Mouse (Mus musculus): Measurements from ENCODE around the gene Greb1. TPM values are rescaled to one million over a fixed set of nuclear protein-coding genes. Genes with fewer than 3 reads are reported as not detected.

Greb1 gene
- polyA plus RNA-seq, 1 experiment: not detected

GRCm38 (mm10) chr12:16639078-16639771, 161.5 kb downstream of the Greb1 start:
- Histone ChIP-seq H3K27me3 (ENCODE audit: control insufficient read depth) (no peaks in the 10 kb centered on the region), H3K4me3 (replicated peaks) (no peak overlapping the region), H3K4me1 (ENCODE audit: control insufficient read depth) (no peaks in the 10 kb centered on the region), H3K9me3 (ENCODE audit: control insufficient read depth, low read length) (no peaks in the 10 kb centered on the region), H3K36me3 (ENCODE audit: control insufficient read depth) (no peaks in the 10 kb centered on the region)
- TF ChIP-seq GATA1 (IDR thresholded peaks at IDR 0.05; ENCODE audit: low read length): no peak

GRCm38 (mm10) chr12:16635816-16636215, 164.9 kb downstream of the Greb1 start:
- TF ChIP-seq GATA1 (IDR thresholded peaks at IDR 0.05; ENCODE audit: low read length): no peak
- no peak for TF ChIP-seq TAL1 (IDR thresholded peaks at IDR 0.05; ENCODE audit: low read length)
- Histone ChIP-seq H3K27me3 (ENCODE audit: control insufficient read depth) (no peaks in the 10 kb centered on the region), H3K36me3 (ENCODE audit: control insufficient read depth) (no peaks in the 10 kb centered on the region)

GRCm38 (mm10) chr12:16634075-16634813, 166.4 kb downstream of the Greb1 start:
- Histone ChIP-seq H3K4me1 (ENCODE audit: control insufficient read depth) (no peaks in the 10 kb centered on the region), H3K36me3 (ENCODE audit: control insufficient read depth) (no peaks in the 10 kb centered on the region), H3K27me3 (ENCODE audit: control insufficient read depth) (no peaks in the 10 kb centered on the region), H3K4me3 (replicated peaks) (no peak overlapping the region), H3K9me3 (ENCODE audit: control insufficient read depth, low read length) (no peaks in the 10 kb centered on the region)
- TF ChIP-seq TAL1 (IDR thresholded peaks at IDR 0.05; ENCODE audit: low read length) (no peak), GATA1 (IDR thresholded peaks at IDR 0.05; ENCODE audit: low read length) (no peak)

More at GRCm38 (mm10) chr12:16635816-16636215, 164.9 kb downstream of the Greb1 start:
- no peaks in the 10 kb centered on the region for H3K9me3 ChIP-seq (ENCODE audit: control insufficient read depth, low read length)
- H3K4me1 ChIP-seq (ENCODE audit: control insufficient read depth): no peaks in the 10 kb centered on the region
- no peak overlapping the region for H3K4me3 ChIP-seq (replicated peaks)

GRCm38 (mm10) chr12:16633235-16633634, 167.5 kb downstream of the Greb1 start:
- TF ChIP-seq TAL1 (IDR thresholded peaks at IDR 0.05; ENCODE audit: low read length) (no peak), GATA1 (IDR thresholded peaks at IDR 0.05; ENCODE audit: low read length) (no peak)
- no peaks in the 10 kb centered on the region for H3K27me3 ChIP-seq (ENCODE audit: control insufficient read depth)
- H3K4me3 ChIP-seq (replicated peaks): no peak overlapping the region
- H3K36me3 ChIP-seq (ENCODE audit: control insufficient read depth): no peaks in the 10 kb centered on the region
- no peaks in the 10 kb centered on the region for H3K4me1 ChIP-seq (ENCODE audit: control insufficient read depth)
- no peaks in the 10 kb centered on the region for H3K9me3 ChIP-seq (ENCODE audit: control insufficient read depth, low read length)

GRCm38 (mm10) chr12:16631423-16631822, 169.3 kb downstream of the Greb1 start:
- no peak for TF ChIP-seq GATA1 (IDR thresholded peaks at IDR 0.05; ENCODE audit: low read length)
- no peak for TF ChIP-seq TAL1 (IDR thresholded peaks at IDR 0.05; ENCODE audit: low read length)
- no peaks in the 10 kb centered on the region for H3K36me3 ChIP-seq (ENCODE audit: control insufficient read depth)

GRCm38 (mm10) chr12:16630866-16631185, 169.9 kb downstream of the Greb1 start:
- TF ChIP-seq GATA1 (IDR thresholded peaks at IDR 0.05; ENCODE audit: low read length) (no peak), TAL1 (IDR thresholded peaks at IDR 0.05; ENCODE audit: low read length) (no peak)
- H3K4me3 ChIP-seq (replicated peaks): no peak overlapping the region

More at GRCm38 (mm10) chr12:16631423-16631822, 169.3 kb downstream of the Greb1 start:
- Histone ChIP-seq H3K4me1 (ENCODE audit: control insufficient read depth) (no peaks in the 10 kb centered on the region), H3K4me3 (replicated peaks) (no peak overlapping the region), H3K9me3 (ENCODE audit: control insufficient read depth, low read length) (no peaks in the 10 kb centered on the region), H3K27me3 (ENCODE audit: control insufficient read depth) (no peaks in the 10 kb centered on the region)

GRCm38 (mm10) chr12:16630152-16630865, 170.4 kb downstream of the Greb1 start:
- Histone ChIP-seq H3K4me3 (replicated peaks) (no peak overlapping the region), H3K9me3 (ENCODE audit: control insufficient read depth, low read length) (no peaks in the 10 kb centered on the region), H3K27me3 (ENCODE audit: control insufficient read depth) (no peaks in the 10 kb centered on the region), H3K4me1 (ENCODE audit: control insufficient read depth) (no peaks in the 10 kb centered on the region), H3K36me3 (ENCODE audit: control insufficient read depth) (no peaks in the 10 kb centered on the region)
- TF ChIP-seq GATA1 (IDR thresholded peaks at IDR 0.05; ENCODE audit: low read length): no peak
- no peak for TF ChIP-seq TAL1 (IDR thresholded peaks at IDR 0.05; ENCODE audit: low read length)

More at GRCm38 (mm10) chr12:16630866-16631185, 169.9 kb downstream of the Greb1 start:
- H3K36me3 ChIP-seq (ENCODE audit: control insufficient read depth): no peaks in the 10 kb centered on the region
- no peaks in the 10 kb centered on the region for H3K4me1 ChIP-seq (ENCODE audit: control insufficient read depth)
- H3K27me3 ChIP-seq (ENCODE audit: control insufficient read depth): no peaks in the 10 kb centered on the region
- no peaks in the 10 kb centered on the region for H3K9me3 ChIP-seq (ENCODE audit: control insufficient read depth, low read length)

Other genes starting within 250 kb of the Greb1 start
- 0.02 and 0.03 TPM in 2 replicates for gene Lpin1, start 189.9 kb downstream of the Greb1 start, polyA plus RNA-seq (2012)
- not detected in 2 replicates for gene Ntsr2, start 147.5 kb downstream of the Greb1 start, polyA plus RNA-seq (2012)
- gene E2f6, start 10.1 kb upstream of the Greb1 start, polyA plus RNA-seq (2012): 0.53 and 0.67 TPM in 2 replicates
- 0.10 and 0.12 TPM in 2 replicates for gene Rock2, start 94.0 kb upstream of the Greb1 start, polyA plus RNA-seq (2012)
- gene Pqlc3, start 199.5 kb upstream of the Greb1 start, polyA plus RNA-seq (2012): 0.38 and 0.52 TPM in 2 replicates
- gene 2410004P03Rik, start 210.8 kb upstream of the Greb1 start, polyA plus RNA-seq (2012): not detected in 2 replicates